Mouse (Mus musculus) left cerebral cortex, postnatal 14 days (tissue): ENCODE results near the gene Igfbp4. TPM values are rescaled to one million over a fixed set of nuclear protein-coding genes. Genes with fewer than 3 reads are reported as not detected.
A peak's percentile ranks its signal among the peaks of the same experiment; 100 is the strongest.

Experiments used
- DNase-seq, 2 experiments: peaks; one replicate each; pipeline ENCODE4 v3.0.0; 2021 to 2022; ENCODE audit warnings: low spot score in 2 of 2, mixed read lengths in 1 of 2
- intact Hi-C: fragments of 180-260 bp; cut with DNase I; formaldehyde crosslinking; loops from one replicate; pipeline ENCODE4 v1.15.1; 2025
- long read RNA-seq, 2 experiments: library from polyadenylated mRNA; stranded (forward); transcript quantifications; one replicate each; pipeline ENCODE4 v2.0.0; 2021
- total RNA-seq, 2 experiments: library from RNA; stranded (reverse); gene quantifications; 2 replicates each; pipeline ENCODE4 v1.2.3; 2021

Gene Igfbp4
- total RNA-seq, result 100 to 1,000 TPM in 1 of 2 experiments, 10 to 100 TPM in 1; 98.7 to 107 TPM
- long read RNA-seq, experiment 1, transcript Igfbp4-201 (4 exons, 3,831 nt), result major isoform, 99 of 136 reads
- long read RNA-seq, experiment 1, partial matches to known transcripts, result 10 of 136 reads
- long read RNA-seq, experiment 1, other reads (novel, unspliced or antisense), result 27 of 136 reads
- long read RNA-seq, experiment 2, transcript Igfbp4-201 (4 exons, 3,831 nt), result major isoform, 82 of 96 reads
- long read RNA-seq, experiment 2, partial matches to known transcripts, result 4 of 96 reads
- long read RNA-seq, experiment 2, other reads (novel, unspliced or antisense), result 10 of 96 reads

GRCm38 (mm10) chr11:99041051-99041729 lies at the start of gene Igfbp4:
Igfbp4 (plus strand) TSS chr11:99041244.
- peak in 1 of 2 experiments; percentile 49 for DNase-seq
- intact Hi-C loops, result loop anchor here (5.0 kb wide), 1 partner anchor 81 kb away; no protein-coding TSS in a partner anchor

GRCm38 (mm10) chr11:98995987-98996386 lies 45.1 kb upstream of the Igfbp4 start:
- intact Hi-C loops, result no loop called here
- DNase-seq, result no peak

GRCm38 (mm10) chr11:98997659-98998058 lies 43.4 kb upstream of the Igfbp4 start:
- intact Hi-C loops, result no loop called here
- no peak for DNase-seq

- intact Hi-C loops, result no loop called here
- no peak for DNase-seq
These were observed 42.3 kb upstream of the Igfbp4 start for GRCm38 (mm10) chr11:98998776-98999175.

- DNase-seq, result no peak
- intact Hi-C loops, result no loop called here
These were observed 41.8 kb upstream of the Igfbp4 start for GRCm38 (mm10) chr11:98999243-98999642.

- intact Hi-C loops, result no loop called here
- no peak for DNase-seq
These were observed 34.3 kb upstream of the Igfbp4 start for GRCm38 (mm10) chr11:99006788-99007187.

- intact Hi-C loops, result no loop called here
These were observed 30.9 kb upstream of the Igfbp4 start for GRCm38 (mm10) chr11:99010124-99010523.

GRCm38 (mm10) chr11:99010706-99011105 lies 30.3 kb upstream of the Igfbp4 start:
- intact Hi-C loops, result no loop called here
- no peak for DNase-seq

More at GRCm38 (mm10) chr11:99010124-99010523, 30.9 kb upstream of the Igfbp4 start:
- DNase-seq, result no peak

- intact Hi-C loops, result no loop called here
- DNase-seq, result no peak
These were observed 27.2 kb upstream of the Igfbp4 start for GRCm38 (mm10) chr11:99013856-99014255.

GRCm38 (mm10) chr11:99019844-99020243 lies 21.2 kb upstream of the Igfbp4 start:
- DNase-seq, result no peak
- intact Hi-C loops, result no loop called here

- no peak for DNase-seq
These were observed 18.6 kb upstream of the Igfbp4 start for GRCm38 (mm10) chr11:99022384-99022933.

GRCm38 (mm10) chr11:99023094-99023493 lies 17.9 kb upstream of the Igfbp4 start:
- DNase-seq, result no peak
- intact Hi-C loops, result no loop called here

More at GRCm38 (mm10) chr11:99022384-99022933, 18.6 kb upstream of the Igfbp4 start:
- intact Hi-C loops, result no loop called here

GRCm38 (mm10) chr11:99023500-99024467 lies 17.3 kb upstream of the Igfbp4 start, which contains the start of gene Top2a:
Top2a (minus strand) TSS chr11:99024189.
- peak; percentile 98 to 99 for DNase-seq
- intact Hi-C loops, result no loop called here

- intact Hi-C loops, result no loop called here
- no peak for DNase-seq
These were observed 16.4 kb upstream of the Igfbp4 start for GRCm38 (mm10) chr11:99024468-99025134.

GRCm38 (mm10) chr11:99025878-99026277 lies 15.2 kb upstream of the Igfbp4 start:
- no peak for DNase-seq
- intact Hi-C loops, result no loop called here

- no peak for DNase-seq
- intact Hi-C loops, result no loop called here
These were observed 14.1 kb upstream of the Igfbp4 start for GRCm38 (mm10) chr11:99026899-99027440.

GRCm38 (mm10) chr11:99035350-99035749 lies 5.7 kb upstream of the Igfbp4 start:
- DNase-seq, result no peak
- intact Hi-C loops, result loop anchor here (5.0 kb wide), 1 partner anchor 53 kb away; the partner anchor contains the start of gene Gjd3

GRCm38 (mm10) chr11:99036254-99036653 lies 4.8 kb upstream of the Igfbp4 start:
- DNase-seq, result no peak
- intact Hi-C loops, result loop anchor here (5.0 kb wide), 1 partner anchor 54 kb away; the partner anchor contains the start of gene Gjd3
